Mouse (Mus musculus) liver, embryonic 14.5 days (tissue): ENCODE measurements around the gene Taf11. TPM values are rescaled to one million over a fixed set of nuclear protein-coding genes. Genes with fewer than 3 reads are reported as not detected.

Experiments
- ATAC-seq: fragments of 200-750 bp; cut with Nextera tagmentation; 2 replicates; pipeline ENCODE4 v1.8.0; 2017; ENCODE audit warnings: moderate number of reproducible peaks, mild to moderate bottlenecking, moderate library complexity; ENCODE audit not compliant: insufficient read depth
- DNase-seq, 3 experiments: peaks; one replicate each; pipeline ENCODE4 v3.0.0-alpha.2; 2012 to 2013; ENCODE audit warnings: low read depth in 3 of 3, low spot score in 3 of 3
- H3K27ac ChIP-seq: fragments of 300-500 bp; sonication (generic); 2 replicates; pipeline ENCODE4 v1.5.1; 2014; ENCODE audit warnings: moderate library complexity, mild to moderate bottlenecking, control low read depth, inconsistent platforms
- H3K27me3 ChIP-seq: fragments of 300-500 bp; sonication (generic); 2 replicates; pipeline ENCODE4 v1.6.1; 2014; ENCODE audit warnings: mild to moderate bottlenecking, low read length, moderate library complexity; ENCODE audit not compliant: control insufficient read depth, insufficient read depth
- H3K36me3 ChIP-seq: fragments of 300-500 bp; sonication (generic); replicated peaks from 2 replicates; pipeline ENCODE4 v1.6.1; 2014; ENCODE audit warnings: low read depth; ENCODE audit not compliant: control insufficient read depth, insufficient read depth
- H3K4me1 ChIP-seq, 2 experiments: fragments of 200-500 bp in 1 of 2; fragments of 300-500 bp in 1 of 2; sonication (generic) in 1 of 2; replicated peaks; 2 replicates each; pipeline ENCODE4 v1.6.1; 2012 to 2014; ENCODE audit warnings: antibody characterized with exemption in 1 of 2, inconsistent platforms in 1 of 2, low read length in 1 of 2; ENCODE audit not compliant: control insufficient read depth in 2 of 2, insufficient read depth in 2 of 2
- H3K4me2 ChIP-seq: fragments of 300-500 bp; sonication (generic); 2 replicates; pipeline ENCODE4 v1.6.1; 2014; ENCODE audit warnings: low read depth, mild to moderate bottlenecking, control low read depth, moderate library complexity
- H3K4me3 ChIP-seq, 2 experiments: fragments of 200-500 bp in 1 of 2; fragments of 300-500 bp in 1 of 2; sonication (generic) in 1 of 2; 2 replicates each; pipeline ENCODE4 v1.5.1; 2012 to 2014; ENCODE audit warnings: low read depth in 2 of 2, low read length in 2 of 2, mild to moderate bottlenecking in 2 of 2, control low read depth in 1 of 2, inconsistent platforms in 1 of 2, moderate library complexity in 1 of 2; ENCODE audit not compliant: insufficient read depth in 1 of 2
- H3K9ac ChIP-seq: fragments of 300-500 bp; sonication (generic); replicated peaks from 2 replicates; pipeline ENCODE4 v1.6.1; 2014; ENCODE audit warnings: mild to moderate bottlenecking, control low read depth, moderate library complexity
- H3K9me3 ChIP-seq: fragments of 300-500 bp; sonication (generic); 2 replicates; pipeline ENCODE4 v1.6.1; 2016; ENCODE audit warnings: low read length, mixed read lengths; ENCODE audit not compliant: control insufficient read depth
- CTCF ChIP-seq: IDR thresholded peaks from 2 replicates; pipeline ENCODE4 v1.5.1; 2016; ENCODE audit warnings: antibody characterized with exemption, low read depth, control low read depth
- EP300 ChIP-seq: IDR thresholded peaks from 2 replicates; pipeline ENCODE4 v1.6.1; 2016; ENCODE audit warnings: antibody characterized with exemption, low read depth
- WGBS: fragments of 180-500 bp; shearing (Covaris S2); extraction: QIAGEN DNeasy Blood & Tissue Kit; methylation state at CpG from one replicate; pipeline ENCODE4 v1.1.7; 2014; ENCODE audit not compliant: insufficient replicate concordance; 5-methylcytosine and 5-hydroxymethylcytosine counted together
- polyA plus RNA-seq, 2 experiments: library from polyadenylated mRNA; depleted of rRNA in 1 of 2; stranded (reverse) in 1 of 2; unstranded in 1 of 2; fragments of >200 nt; fragmentation: Nextera tagmentation in 1 of 2; extraction: Ambion mirVana in 1 of 2; gene quantifications; 2 replicates each; pipeline versions ENCODE4 v1.2.1 to v1.2.3; 2012 to 2014

Gene Taf11
- polyA plus RNA-seq, 2 experiments: 16.9 to 24.1 TPM

DNA sequence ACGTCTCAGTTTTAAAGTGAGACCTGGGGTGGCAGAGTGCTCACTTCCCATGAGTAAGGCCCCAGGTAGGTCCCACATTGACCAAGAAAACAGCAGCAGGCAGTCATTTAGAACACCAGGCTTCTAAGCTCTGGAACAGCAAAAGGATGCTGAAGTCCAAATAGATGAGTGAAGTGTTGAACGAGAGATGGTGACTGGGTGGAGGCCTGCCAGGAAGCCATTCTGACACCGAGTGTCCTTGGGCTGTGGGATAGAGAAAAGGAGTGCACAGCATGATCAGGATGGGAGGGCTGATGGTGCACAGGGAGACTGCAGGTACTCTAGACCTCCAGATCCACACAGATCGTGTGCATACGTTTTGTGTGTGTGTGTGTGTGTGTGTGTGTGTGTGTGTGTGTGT lies 31.5 kb upstream of the Taf11 start:
- TF ChIP-seq CTCF (no peak), EP300 (no peak)
- Histone ChIP-seq H3K9me3 (no peaks in the 10 kb centered on the region), H3K27me3 (no peaks in the 10 kb centered on the region), H3K9ac (no peak overlapping the region), H3K4me2 (no peak overlapping the region), H3K4me1 (peaks cover 0 to 2% of the 10 kb centered on the region in 2 experiments; a peak in 1 of 4 replicates), H3K4me3 (no peak overlapping the region), H3K36me3 (no peaks in the 10 kb centered on the region), H3K27ac (no peak overlapping the region)
- WGBS: 63% methylated on average over 5 of the region's 5 CpGs
- ATAC-seq: no peak
- no peak for DNase-seq

DNA sequence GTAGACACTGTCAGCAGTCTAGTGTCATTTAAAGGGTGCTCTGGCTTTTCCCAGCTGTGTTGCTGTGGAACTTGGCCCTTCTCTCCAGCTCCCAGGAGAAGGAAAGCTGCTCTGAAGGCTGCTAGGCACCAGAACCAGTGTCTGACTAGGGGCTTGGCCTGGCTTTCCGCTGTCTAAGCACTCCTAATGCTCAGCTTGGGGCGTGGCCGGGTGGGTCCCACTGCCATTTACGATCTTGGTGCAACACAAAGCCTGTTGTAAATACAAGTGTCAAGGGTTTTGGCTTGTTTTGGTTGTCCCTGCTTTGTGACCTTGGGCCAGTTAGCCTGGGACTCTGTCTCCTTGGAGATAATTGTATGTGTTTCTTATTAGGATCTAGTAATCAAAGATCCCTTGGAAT lies 30.7 kb upstream of the Taf11 start:
- Histone ChIP-seq H3K9me3 (no peaks in the 10 kb centered on the region), H3K4me3 (no peak overlapping the region), H3K9ac (no peak overlapping the region), H3K27ac (no peak overlapping the region), H3K4me2 (no peak overlapping the region), H3K4me1 (peaks cover 0 to 2% of the 10 kb centered on the region in 2 experiments; a peak in 1 of 4 replicates), H3K27me3 (no peaks in the 10 kb centered on the region), H3K36me3 (no peaks in the 10 kb centered on the region)
- 50% methylated on average over 4 of the region's 4 CpGs for WGBS
- DNase-seq (no peak), ATAC-seq (no peak)
- TF ChIP-seq CTCF (no peak), EP300 (no peak)

DNA sequence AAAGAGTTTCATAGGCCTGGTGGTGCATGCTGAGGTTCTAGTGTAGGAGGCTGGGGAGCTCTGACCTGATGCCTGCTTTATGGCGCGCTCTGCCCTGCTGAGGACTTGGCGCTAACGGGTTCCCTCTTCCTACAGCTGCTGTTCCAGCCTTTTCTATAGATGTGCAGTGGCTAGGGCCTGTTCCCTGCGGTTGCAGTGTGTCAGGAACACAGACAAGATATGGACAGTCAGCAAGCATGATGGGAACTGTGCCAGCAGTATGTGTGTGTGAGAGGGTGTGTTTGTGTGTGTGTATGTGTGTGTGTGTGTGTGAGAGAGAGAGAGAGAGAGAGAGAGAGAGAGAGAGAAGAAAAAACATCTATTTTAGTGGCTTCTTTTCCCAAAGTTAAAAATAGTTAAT lies 29.4 kb upstream of the Taf11 start:
- Histone ChIP-seq H3K4me2 (no peak overlapping the region), H3K9ac (no peak overlapping the region), H3K36me3 (no peaks in the 10 kb centered on the region), H3K27me3 (no peaks in the 10 kb centered on the region), H3K4me3 (no peak overlapping the region), H3K4me1 (peaks cover 0 to 2% of the 10 kb centered on the region in 2 experiments; a peak in 1 of 4 replicates), H3K9me3 (no peaks in the 10 kb centered on the region), H3K27ac (no peak overlapping the region)
- TF ChIP-seq CTCF (no peak), EP300 (no peak)
- WGBS: 75% methylated on average over 5 of the region's 5 CpGs
- no peak for DNase-seq
- ATAC-seq: no peak

DNA sequence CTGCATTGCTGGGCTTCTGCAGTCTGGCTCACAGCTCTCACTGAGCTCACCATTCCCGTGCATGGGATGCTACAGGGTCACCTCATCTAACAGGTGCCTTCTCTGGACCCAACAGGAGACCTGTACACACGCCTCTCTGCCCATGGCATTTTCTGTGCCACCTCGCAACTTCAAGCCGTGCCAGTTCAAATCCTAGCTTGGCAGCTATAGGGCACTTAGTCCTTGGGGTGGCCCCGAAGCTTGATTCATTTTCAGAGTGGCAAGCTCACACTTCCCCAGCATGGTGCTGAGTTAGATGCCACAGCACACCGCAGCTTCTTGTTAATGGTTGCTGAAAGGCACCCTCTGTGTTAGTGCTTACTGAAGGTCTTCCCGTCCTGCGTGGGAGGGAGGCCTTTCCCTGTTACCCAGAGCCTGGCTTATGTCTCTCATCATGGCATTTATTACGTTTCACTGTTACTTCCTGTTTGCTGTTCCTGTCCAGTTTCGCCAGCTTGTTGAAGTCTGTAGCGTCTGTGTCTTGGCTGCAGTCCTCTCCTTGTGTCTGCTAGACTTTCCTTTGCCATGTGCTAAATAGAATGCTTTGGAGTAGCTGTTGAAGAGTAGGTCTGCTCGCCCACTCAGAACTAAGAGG lies 28.6 kb upstream of the Taf11 start:
- H3K36me3 ChIP-seq: no peaks in the 10 kb centered on the region
- H3K9ac ChIP-seq: no peak overlapping the region
- DNase-seq (no peak), ATAC-seq (no peak)
- no peak overlapping the region for H3K27ac ChIP-seq
- 62% methylated on average over 12 of the region's 12 CpGs for WGBS
- no peak overlapping the region for H3K4me2 ChIP-seq
- no peaks in the 10 kb centered on the region for H3K9me3 ChIP-seq
- peaks cover 0 to 2% of the 10 kb centered on the region in 2 experiments; a peak in 1 of 4 replicates for H3K4me1 ChIP-seq
- H3K4me3 ChIP-seq: no peak overlapping the region
- H3K27me3 ChIP-seq: no peaks in the 10 kb centered on the region
- TF ChIP-seq EP300: no peak
- TF ChIP-seq CTCF: no peak

DNA sequence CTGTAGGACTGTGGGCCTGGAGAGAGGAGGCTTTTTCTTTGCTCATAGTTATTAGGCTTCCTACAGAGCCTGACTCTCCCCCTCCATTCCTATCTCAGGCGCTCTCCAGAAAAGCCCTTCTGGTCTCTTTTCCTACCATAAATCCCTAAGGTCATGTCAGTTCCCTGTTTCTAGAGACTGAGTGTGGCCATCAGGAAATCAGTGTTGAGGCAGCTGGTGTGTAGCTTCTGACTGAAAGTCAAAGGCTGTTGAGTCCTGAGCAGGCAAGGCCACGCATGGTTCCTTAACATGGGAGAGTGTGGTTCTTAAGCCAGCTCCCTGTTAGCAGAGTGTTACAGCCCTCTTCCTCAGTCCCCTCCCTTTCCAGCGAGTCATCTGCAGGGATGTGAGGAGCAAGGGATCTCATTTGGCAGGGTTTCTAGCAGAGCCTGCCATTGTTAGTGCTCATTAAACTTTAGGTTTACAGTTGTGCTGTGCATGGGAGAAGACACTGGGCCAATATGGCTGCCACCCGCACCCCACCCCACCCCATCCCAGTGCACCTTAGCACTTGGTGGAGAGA lies 27.5 kb upstream of the Taf11 start:
- no peak for ATAC-seq
- DNase-seq: no peak
- no peak overlapping the region for H3K9ac ChIP-seq
- no peaks in the 10 kb centered on the region for H3K36me3 ChIP-seq
- no peak overlapping the region for H3K4me3 ChIP-seq
- H3K9me3 ChIP-seq: no peaks in the 10 kb centered on the region
- H3K27me3 ChIP-seq: no peaks in the 10 kb centered on the region
- 75% methylated on average over 4 of the region's 4 CpGs for WGBS
- TF ChIP-seq EP300 (no peak), CTCF (no peak)
- H3K4me2 ChIP-seq: no peak overlapping the region
- H3K4me1 ChIP-seq: peaks cover 0 to 2% of the 10 kb centered on the region in 2 experiments; a peak in 1 of 4 replicates
- H3K27ac ChIP-seq: no peak overlapping the region
